Mouse (Mus musculus) lung, postnatal 0 days (tissue): ENCODE data around the gene Ecpas.

ENCODE experiments used
- CTCF ChIP-seq: IDR thresholded peaks from 2 replicates; pipeline ENCODE4 v1.5.1; 2016; ENCODE audit warnings: antibody characterized with exemption, mild to moderate bottlenecking
- EP300 ChIP-seq: IDR thresholded peaks from 2 replicates; pipeline ENCODE4 v1.6.1; 2016; ENCODE audit warnings: antibody characterized with exemption, mild to moderate bottlenecking, control low read depth

- TF ChIP-seq CTCF (no peak), EP300 (no peak)
Measured at GRCm38 (mm10) chr4:58932541-58932940, 20.0 kb upstream of the Ecpas start.
